Comparison of ENCODE assay signal across 9 mouse cellular contexts in genomic region chr6:137252887-137253242, GRCm38 (mm10). TPM values are rescaled to one million over a fixed set of nuclear protein-coding genes. Genes with fewer than 3 reads are reported as not detected.
DNase-seq lines count a peak whose midpoint lies in the region; ATAC-seq and TF ChIP-seq lines count a peak whose summit lies in the region.
"Had no signal": no experiment of that assay in that cellular context is flagged by ENCODE, and none has a peak within 500 bp of the region (broad histone marks: within the 10 kb centered on the region; RNA-seq: fewer than 3 reads in every experiment).

No protein-coding gene starts in this region.

- H3K4me1 ChIP-seq in lung, embryonic 14.5 days (ENCODE audit: insufficient read depth) = no peaks in the 10 kb centered on the region
- H3K4me1 ChIP-seq in intestine, embryonic 14.5 days (replicated peaks; ENCODE audit: control insufficient read depth, insufficient read depth, low read length) = no peaks in the 10 kb centered on the region; the same call in 1 of the 2 replicates

- peak; percentile 29; the same call in 1 of the 2 replicates for ATAC-seq in cerebellum, adult (ENCODE audit: insufficient number of reproducible peaks, low FRiP score, low TSS enrichment)
- ATAC-seq in lung, embryonic 14.5 days (ENCODE audit: insufficient read depth) = 0 out of 2 replicates have a peak, but pooled peaks have one; percentile 23
- 0 out of 2 replicates have a peak, but pooled peaks have one; percentile 36 for ATAC-seq in intestine, embryonic 14.5 days (replicated peaks; ENCODE audit: low FRiP score, low TSS enrichment, low read depth)

- 2% methylated on average over 15 of the region's 15 CpGs for WGBS in lung, embryonic 14.5 days
- WGBS in intestine, embryonic 14.5 days = 2% methylated on average over 15 of the region's 15 CpGs

- DNase-seq in cerebellum, adult 11 months = no peak
- no peak for DNase-seq in lung, embryonic 14.5 days
- DNase-seq in lung, postnatal 10 days = no peak
- DNase-seq in intestine, embryonic 14.5 days (ENCODE audit: low spot score) = peak; percentile 58
- peak; percentile 59 for DNase-seq in retina, embryonic 14.5 days (ENCODE audit: low spot score)
- no peak for DNase-seq in ovary, postnatal 10 days (ENCODE audit: low spot score)
- DNase-seq in urinary bladder, postnatal 36 days (ENCODE audit: low spot score in 2 of 2) = no peak

- TF ChIP-seq CTCF in lung, embryonic 14.5 days (IDR thresholded peaks at IDR 0.05; ENCODE audit: low read depth) = no peak

- peak overlapping the region; percentile 86 for H3K4me2 ChIP-seq in lung, embryonic 14.5 days
- peak overlapping the region; percentile 85 for H3K4me2 ChIP-seq in intestine, embryonic 14.5 days (ENCODE audit: low read length)

- peak overlapping the region; percentile 26; the same call in 1 of the 2 replicates for H3K9ac ChIP-seq in lung, embryonic 14.5 days
- H3K9ac ChIP-seq in intestine, embryonic 14.5 days (ENCODE audit: low read length) = peak overlapping the region; percentile 38
- H3K9ac ChIP-seq: liver, embryonic 14.5 days had no signal

- H3K9me3 ChIP-seq in lung, embryonic 14.5 days (ENCODE audit: low read depth, low read length) = no peaks in the 10 kb centered on the region
- no peaks in the 10 kb centered on the region for H3K9me3 ChIP-seq in intestine, embryonic 14.5 days (ENCODE audit: control insufficient read depth, low read length)

- no peaks in the 10 kb centered on the region for H3K36me3 ChIP-seq in lung, embryonic 14.5 days (ENCODE audit: insufficient read depth)
- H3K36me3 ChIP-seq in intestine, embryonic 14.5 days (ENCODE audit: control insufficient read depth, insufficient read depth, low read length) = no peaks in the 10 kb centered on the region

- no peak overlapping the region for H3K27ac ChIP-seq in lung, embryonic 14.5 days (ENCODE audit: low read depth)
- no peak overlapping the region for H3K27ac ChIP-seq in intestine, embryonic 14.5 days (ENCODE audit: low read depth)
- H3K27ac ChIP-seq: liver, embryonic 14.5 days had no signal

- peaks cover 30% of the 10 kb centered on the region for H3K27me3 ChIP-seq in lung, embryonic 14.5 days (ENCODE audit: insufficient read depth, low read length)
- peaks cover 32% of the 10 kb centered on the region for H3K27me3 ChIP-seq in intestine, embryonic 14.5 days (replicated peaks; ENCODE audit: control insufficient read depth, insufficient read depth, low read length)

- H3K4me3 ChIP-seq in lung, embryonic 14.5 days (ENCODE audit: low read depth, low read length) = peak overlapping the region; percentile 49
- peak overlapping the region; percentile 41 for H3K4me3 ChIP-seq in intestine, embryonic 14.5 days (ENCODE audit: low read depth, low read length)

RNA-seq across cellular contexts. Expression of gene Ptpro, which starts 0.7 kb away (rescaled TPM):
- 2.8 and 3.0 TPM in 2 replicates for polyA plus RNA-seq in lung, embryonic 14.5 days (2014; fragmentation: Nextera tagmentation; extraction: Ambion mirVana)
- 3.4 and 3.6 TPM in 2 replicates for polyA plus RNA-seq in intestine, embryonic 14.5 days (2014; fragmentation: Nextera tagmentation; extraction: Ambion mirVana)

Comparison
In these comparisons a context has a peak if more than half of its experiments do, and no peak if none do; other contexts are left out.
1. DNase-seq: peak in intestine, embryonic 14.5 days (single experiment) and retina, embryonic 14.5 days (single experiment); none in cerebellum, adult 11 months (single experiment), lung, embryonic 14.5 days (single experiment), lung, postnatal 10 days (single experiment), ovary, postnatal 10 days (single experiment) and urinary bladder, postnatal 36 days (0 of 2).
2. Peak in every context shown above with its lines, with median percentiles within 50 percentile points of each other: ATAC-seq.